Mouse (Mus musculus): ENCODE measurements around the gene Myh7. TPM values are rescaled to one million over a fixed set of nuclear protein-coding genes. Genes with fewer than 3 reads are reported as not detected.

Myh7 gene
- polyA plus RNA-seq, 1 experiment from 2014 or later = 21.5 TPM

GRCm38 (mm10) chr14:54926401-54927158 is 67.8 kb downstream of the Myh7 start:
- no peaks in the 10 kb centered on the region for H3K9me3 ChIP-seq (replicated peaks)
- H3K4me1 ChIP-seq = peaks cover 52% of the 10 kb centered on the region
- ATAC-seq (ENCODE audit: insufficient number of reproducible peaks, low FRiP score, low TSS enrichment, low read depth) = peak; percentile 83
- H3K36me3 ChIP-seq = peaks cover 14% of the 10 kb centered on the region
- H3K4me2 ChIP-seq (replicated peaks) = peak overlapping the region; percentile 61
- peak overlapping the region; percentile 98 for H3K27ac ChIP-seq (replicated peaks)
- peak overlapping the region; percentile 94 for H3K9ac ChIP-seq
- H3K4me3 ChIP-seq (replicated peaks) = peak overlapping the region; percentile 62
- H3K27me3 ChIP-seq = no peaks in the 10 kb centered on the region
- WGBS = under 1% methylated on average over 55 of the region's 58 CpGs

- H3K4me2 ChIP-seq (replicated peaks) = peak within 1 kb of the TSS; percentile 61
- peak within 1 kb of the TSS; percentile 98 for H3K27ac ChIP-seq (replicated peaks)
- peak; percentile 70 for ATAC-seq (ENCODE audit: insufficient number of reproducible peaks, low FRiP score, low TSS enrichment, low read depth)
- no peaks in the 10 kb centered on the region for H3K9me3 ChIP-seq (replicated peaks)
- H3K27me3 ChIP-seq = no peaks in the 10 kb centered on the region
- peaks cover 52% of the 10 kb centered on the region for H3K4me1 ChIP-seq
- H3K4me3 ChIP-seq (replicated peaks) = peak within 1 kb of the TSS; percentile 62
- peak within 1 kb of the TSS; percentile 94 for H3K9ac ChIP-seq
- peaks cover 23% of the 10 kb centered on the region for H3K36me3 ChIP-seq
- WGBS = 1% methylated on average over 51 of the region's 57 CpGs
Measured at GRCm38 (mm10) chr14:54925349-54926342, 68.8 kb downstream of the Myh7 start, which contains the start of gene Efs. Gene Efs, minus strand, starts transcription at chr14:54926126.

GRCm38 (mm10) chr14:54924641-54925348 is 69.6 kb downstream of the Myh7 start:
- ATAC-seq (ENCODE audit: insufficient number of reproducible peaks, low FRiP score, low TSS enrichment, low read depth) = peak; percentile 64
- H3K27ac ChIP-seq (replicated peaks) = peak overlapping the region; percentile 98

More at GRCm38 (mm10) chr14:54924641-54925348, 69.6 kb downstream of the Myh7 start:
- no peaks in the 10 kb centered on the region for H3K27me3 ChIP-seq
- 8% methylated on average over 7 of the region's 7 CpGs for WGBS
- peaks cover 32% of the 10 kb centered on the region for H3K36me3 ChIP-seq
- peak overlapping the region; percentile 62 for H3K4me3 ChIP-seq (replicated peaks)
- peaks cover 46% of the 10 kb centered on the region for H3K4me1 ChIP-seq
- H3K9ac ChIP-seq = peak overlapping the region; percentile 94
- H3K9me3 ChIP-seq (replicated peaks) = no peaks in the 10 kb centered on the region
- H3K4me2 ChIP-seq (replicated peaks) = peak overlapping the region; percentile 61

MicroRNAs within 50 kb of the gene (microRNA counts, 519-probe panel; counts per million panel counts)
- microRNA mmu-miR-208a = 1,877 counts per million, percentile 31 among the panel's probes with 10 or more counts
- 1,740 counts per million, percentile 23 among the panel's probes with 10 or more counts for microRNA mmu-miR-208b

Small RNA genes within 50 kb of the gene (microRNA-seq; reads per million reads assigned to microRNA genes)
- 5.0 reads per million, percentile 20 among the genes with 10 or more reads in this experiment for gene Mir208a (ENCODE audit: borderline number of aligned reads)
- 90.5 reads per million, percentile 53 among the genes with 10 or more reads in this experiment for gene Mir208b (ENCODE audit: borderline number of aligned reads)

Other genes starting within 250 kb of the Myh7 start
- gene Slc7a8, start 212.7 kb downstream of the Myh7 start, polyA plus RNA-seq (2015; fragmentation: Nextera tagmentation; extraction: Ambion mirVana) = 6.5 and 6.8 TPM in 2 replicates
- gene Rnf212b, start 180.5 kb downstream of the Myh7 start, polyA plus RNA-seq (2015; fragmentation: Nextera tagmentation; extraction: Ambion mirVana) = not detected in 2 replicates
- gene Homez, start 123.7 kb downstream of the Myh7 start, polyA plus RNA-seq (2015; fragmentation: Nextera tagmentation; extraction: Ambion mirVana) = 9.7 and 10.1 TPM in 2 replicates
- 0.83 and 1.2 TPM in 2 replicates for gene Ppp1r3e, start 117.1 kb downstream of the Myh7 start, polyA plus RNA-seq (2015; fragmentation: Nextera tagmentation; extraction: Ambion mirVana)
- 4.1 and 5.0 TPM in 2 replicates for gene Bcl2l2, start 111.2 kb downstream of the Myh7 start, polyA plus RNA-seq (2015; fragmentation: Nextera tagmentation; extraction: Ambion mirVana)
- gene Gm20521, start 111.2 kb downstream of the Myh7 start, polyA plus RNA-seq (2015; fragmentation: Nextera tagmentation; extraction: Ambion mirVana) = not detected in 2 replicates
- gene Pabpn1, start 102.1 kb downstream of the Myh7 start, polyA plus RNA-seq (2015; fragmentation: Nextera tagmentation; extraction: Ambion mirVana) = 124 and 125 TPM in 2 replicates
- gene Slc22a17, start 81.5 kb downstream of the Myh7 start, polyA plus RNA-seq (2015; fragmentation: Nextera tagmentation; extraction: Ambion mirVana) = 81.7 and 93.6 TPM in 2 replicates
- gene Efs, start 68.5 kb downstream of the Myh7 start, polyA plus RNA-seq (2015; fragmentation: Nextera tagmentation; extraction: Ambion mirVana) = 59.7 and 63.4 TPM in 2 replicates
- 0.47 TPM in 1 of 2 replicates, not detected in the other for gene Il25, start 61.9 kb downstream of the Myh7 start, polyA plus RNA-seq (2015; fragmentation: Nextera tagmentation; extraction: Ambion mirVana)
- 8.9 and 9.4 TPM in 2 replicates for gene Cmtm5, start 58.4 kb downstream of the Myh7 start, polyA plus RNA-seq (2015; fragmentation: Nextera tagmentation; extraction: Ambion mirVana)
- 3.0 and 6.0 TPM in 2 replicates for gene Myh6, start 27.7 kb downstream of the Myh7 start, polyA plus RNA-seq (2015; fragmentation: Nextera tagmentation; extraction: Ambion mirVana)
- not detected in 2 replicates for gene Gm17428, start 17.7 kb downstream of the Myh7 start, polyA plus RNA-seq (2015; fragmentation: Nextera tagmentation; extraction: Ambion mirVana)
- gene Ngdn, start 20.8 kb upstream of the Myh7 start, polyA plus RNA-seq (2015; fragmentation: Nextera tagmentation; extraction: Ambion mirVana) = 70.7 and 73.9 TPM in 2 replicates
- 4.2 and 5.0 TPM in 2 replicates for gene Zfhx2, start 97.7 kb upstream of the Myh7 start, polyA plus RNA-seq (2015; fragmentation: Nextera tagmentation; extraction: Ambion mirVana)
- gene Thtpa, start 100.2 kb upstream of the Myh7 start, polyA plus RNA-seq (2015; fragmentation: Nextera tagmentation; extraction: Ambion mirVana) = 21.5 and 22.4 TPM in 2 replicates
- gene Ap1g2, start 112.0 kb upstream of the Myh7 start, polyA plus RNA-seq (2015; fragmentation: Nextera tagmentation; extraction: Ambion mirVana) = 25.5 and 29.1 TPM in 2 replicates
- gene Jph4, start 122.3 kb upstream of the Myh7 start, polyA plus RNA-seq (2015; fragmentation: Nextera tagmentation; extraction: Ambion mirVana) = 3.0 and 3.6 TPM in 2 replicates
- gene Dhrs2, start 227.4 kb upstream of the Myh7 start, polyA plus RNA-seq (2015; fragmentation: Nextera tagmentation; extraction: Ambion mirVana) = 14.4 and 33.7 TPM in 2 replicates